Mouse (Mus musculus) kidney, embryonic 16.5 days (tissue): Measurements from ENCODE around the gene Myo6. TPM values are rescaled to one million over a fixed set of nuclear protein-coding genes. Genes with fewer than 3 reads are reported as not detected.

ENCODE experiments used
- ATAC-seq: fragments of 200-750 bp; cut with Nextera tagmentation; 2 replicates; pipeline ENCODE4 v1.8.0; 2017; ENCODE audit warnings: moderate TSS enrichment; ENCODE audit not compliant: low FRiP score, low TSS enrichment
- H3K27ac ChIP-seq: fragments of 300-500 bp; sonication (generic); 2 replicates; pipeline ENCODE4 v1.5.1; 2014; ENCODE audit warnings: low read length
- H3K27me3 ChIP-seq: fragments of 300-500 bp; sonication (generic); 2 replicates; pipeline ENCODE4 v1.6.1; 2014; ENCODE audit warnings: low read length, control low read depth, mixed read lengths; ENCODE audit not compliant: insufficient read depth
- H3K36me3 ChIP-seq: fragments of 300-500 bp; sonication (generic); 2 replicates; pipeline ENCODE4 v1.6.1; 2014; ENCODE audit warnings: low read length, control low read depth, mixed read lengths; ENCODE audit not compliant: insufficient read depth
- H3K4me1 ChIP-seq: fragments of 300-500 bp; sonication (generic); 2 replicates; pipeline ENCODE4 v1.6.1; 2014; ENCODE audit warnings: low read length, control low read depth, mixed read lengths; ENCODE audit not compliant: insufficient read depth
- H3K4me2 ChIP-seq: fragments of 300-500 bp; sonication (generic); replicated peaks from 2 replicates; pipeline ENCODE4 v1.6.1; 2014; ENCODE audit warnings: low read depth, low read length
- H3K4me3 ChIP-seq: fragments of 300-500 bp; sonication (generic); 2 replicates; pipeline ENCODE4 v1.5.1; 2014; ENCODE audit warnings: mild to moderate bottlenecking, low read length
- H3K9ac ChIP-seq: fragments of 300-500 bp; sonication (generic); replicated peaks from 2 replicates; pipeline ENCODE4 v1.6.1; 2014; ENCODE audit warnings: low read length
- H3K9me3 ChIP-seq: fragments of 300-500 bp; sonication (generic); 2 replicates; pipeline ENCODE4 v1.6.1; 2016; ENCODE audit warnings: low read length, control low read depth
- WGBS: fragments of 180-500 bp; shearing (Covaris S2); extraction: QIAGEN DNeasy Blood & Tissue Kit; methylation state at CpG from one replicate; pipeline ENCODE4 v1.1.7; 2014; 5-methylcytosine and 5-hydroxymethylcytosine counted together
- polyA plus RNA-seq: library from polyadenylated mRNA; unstranded; fragments of >200 nt; fragmentation: Nextera tagmentation; extraction: Ambion mirVana; gene quantifications from 2 replicates; pipeline ENCODE4 v1.2.1, GENCODE M21; 2015

The Myo6 gene
- polyA plus RNA-seq, 1 experiment from 2014 or later: 62.6 TPM

DNA sequence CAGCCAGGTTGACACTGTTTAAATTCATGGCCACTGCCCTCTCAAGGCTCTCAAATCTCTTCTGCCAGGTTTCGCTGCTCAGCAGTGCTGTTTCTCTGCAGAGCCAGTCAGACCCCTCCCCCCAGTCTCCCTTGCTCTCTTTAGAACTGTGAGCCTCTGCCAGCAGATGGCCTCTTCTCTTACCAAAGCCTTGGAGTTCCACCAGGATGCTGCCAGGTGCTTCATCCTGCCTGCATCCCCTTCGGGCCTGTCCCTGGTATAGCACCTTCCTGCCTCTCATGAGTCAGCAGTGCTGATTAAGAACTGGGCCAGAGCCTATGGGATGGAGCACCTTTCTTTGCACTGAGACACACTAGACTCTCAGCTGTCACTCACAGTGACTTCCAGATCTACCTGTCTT, 112.3 kb downstream of the Myo6 start:
- H3K27ac ChIP-seq: no peak overlapping the region
- H3K36me3 ChIP-seq: peaks cover 39% of the 10 kb centered on the region; the same call in 1 of the 2 replicates
- no peaks in the 10 kb centered on the region for H3K27me3 ChIP-seq
- 45% methylated on average over 2 of the region's 2 CpGs for WGBS
- H3K9ac ChIP-seq: no peak overlapping the region
- H3K4me1 ChIP-seq: no peaks in the 10 kb centered on the region
- H3K4me3 ChIP-seq: no peak overlapping the region
- H3K4me2 ChIP-seq: no peak overlapping the region
- ATAC-seq: no peak
- H3K9me3 ChIP-seq: no peaks in the 10 kb centered on the region

DNA sequence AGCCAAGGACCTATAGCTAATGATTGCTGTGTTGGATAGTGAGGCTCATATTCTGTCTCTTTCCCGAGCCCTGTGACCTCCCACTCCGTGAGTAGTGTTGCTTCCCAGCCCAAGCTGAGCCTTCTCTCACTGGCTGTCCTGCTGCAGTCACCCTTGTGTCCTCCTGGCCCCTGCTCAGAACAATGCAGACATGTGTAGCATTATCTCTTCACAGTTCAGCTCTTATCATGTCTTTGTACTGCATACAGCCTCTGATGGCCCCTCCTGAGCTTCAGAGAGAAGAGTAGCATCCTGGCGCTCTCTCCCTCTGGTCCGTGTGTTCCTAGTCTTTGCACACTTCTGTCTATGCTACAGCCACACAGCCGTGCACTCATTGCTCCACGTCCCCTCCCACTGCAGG, 112.9 kb downstream of the Myo6 start:
- no peaks in the 10 kb centered on the region for H3K27me3 ChIP-seq
- no peak overlapping the region for H3K4me2 ChIP-seq
- H3K27ac ChIP-seq: no peak overlapping the region
- no peak overlapping the region for H3K4me3 ChIP-seq
- WGBS: 80% methylated on average over 6 of the region's 6 CpGs
- no peaks in the 10 kb centered on the region for H3K4me1 ChIP-seq
- ATAC-seq: no peak
- H3K9me3 ChIP-seq: no peaks in the 10 kb centered on the region
- no peak overlapping the region for H3K9ac ChIP-seq
- peaks cover 38% of the 10 kb centered on the region; the same call in 1 of the 2 replicates for H3K36me3 ChIP-seq

DNA sequence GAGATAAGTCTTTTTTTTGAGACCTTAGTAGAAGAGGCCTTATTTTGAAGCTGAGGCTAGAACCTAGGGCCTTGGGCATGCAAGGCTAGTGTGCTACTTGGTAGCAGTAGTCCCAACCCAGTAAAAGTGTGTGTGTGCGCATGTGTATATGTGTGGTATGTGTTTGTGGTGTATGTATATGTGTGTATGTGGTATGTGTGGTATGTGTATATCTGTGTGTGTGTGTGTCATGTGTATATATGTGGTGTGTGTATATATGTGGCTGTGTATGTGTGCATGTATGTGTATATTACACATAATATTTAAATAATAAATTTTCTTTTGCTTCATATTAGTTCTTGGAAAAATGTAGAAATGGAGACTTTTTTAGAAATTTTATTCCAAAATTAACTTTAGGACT, 115.9 kb downstream of the Myo6 start:
- H3K4me2 ChIP-seq: no peak overlapping the region
- no peak overlapping the region for H3K4me3 ChIP-seq
- H3K9ac ChIP-seq: no peak overlapping the region
- no peaks in the 10 kb centered on the region for H3K4me1 ChIP-seq
- peaks cover 38% of the 10 kb centered on the region for H3K36me3 ChIP-seq
- no peaks in the 10 kb centered on the region for H3K27me3 ChIP-seq
- ATAC-seq: no peak
- WGBS: 97% methylated on average over 1 of the region's 1 CpGs
- H3K27ac ChIP-seq: no peak overlapping the region
- peaks cover 3% of the 10 kb centered on the region; the same call in 1 of the 2 replicates for H3K9me3 ChIP-seq

DNA sequence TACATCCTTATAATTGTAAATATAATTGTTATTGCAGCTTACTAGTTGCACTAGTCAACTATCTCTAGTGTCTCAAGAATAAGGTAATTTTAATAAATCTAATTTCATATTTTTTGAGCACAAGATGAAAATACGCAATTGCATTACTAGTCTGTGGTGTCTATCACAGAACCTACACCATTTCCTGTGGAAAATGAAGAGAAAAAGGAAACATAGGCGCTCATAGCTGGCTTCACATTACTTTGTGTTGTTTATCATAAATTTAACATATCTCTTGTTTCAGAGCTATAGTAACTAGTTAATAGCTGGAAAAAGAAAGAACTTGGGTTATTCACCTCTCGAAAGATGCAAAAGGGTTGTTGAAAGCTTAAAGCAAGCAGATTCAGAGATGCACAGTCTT, 117.6 kb downstream of the Myo6 start:
- H3K4me1 ChIP-seq: no peaks in the 10 kb centered on the region
- no peak overlapping the region for H3K4me2 ChIP-seq
- no peak overlapping the region for H3K27ac ChIP-seq
- H3K9ac ChIP-seq: no peak overlapping the region
- H3K9me3 ChIP-seq: peaks cover 3% of the 10 kb centered on the region; the same call in 1 of the 2 replicates
- H3K4me3 ChIP-seq: no peak overlapping the region
- peaks cover 34% of the 10 kb centered on the region for H3K36me3 ChIP-seq
- no peak for ATAC-seq
- H3K27me3 ChIP-seq: no peaks in the 10 kb centered on the region
- WGBS: 95% methylated on average over 3 of the region's 3 CpGs

DNA sequence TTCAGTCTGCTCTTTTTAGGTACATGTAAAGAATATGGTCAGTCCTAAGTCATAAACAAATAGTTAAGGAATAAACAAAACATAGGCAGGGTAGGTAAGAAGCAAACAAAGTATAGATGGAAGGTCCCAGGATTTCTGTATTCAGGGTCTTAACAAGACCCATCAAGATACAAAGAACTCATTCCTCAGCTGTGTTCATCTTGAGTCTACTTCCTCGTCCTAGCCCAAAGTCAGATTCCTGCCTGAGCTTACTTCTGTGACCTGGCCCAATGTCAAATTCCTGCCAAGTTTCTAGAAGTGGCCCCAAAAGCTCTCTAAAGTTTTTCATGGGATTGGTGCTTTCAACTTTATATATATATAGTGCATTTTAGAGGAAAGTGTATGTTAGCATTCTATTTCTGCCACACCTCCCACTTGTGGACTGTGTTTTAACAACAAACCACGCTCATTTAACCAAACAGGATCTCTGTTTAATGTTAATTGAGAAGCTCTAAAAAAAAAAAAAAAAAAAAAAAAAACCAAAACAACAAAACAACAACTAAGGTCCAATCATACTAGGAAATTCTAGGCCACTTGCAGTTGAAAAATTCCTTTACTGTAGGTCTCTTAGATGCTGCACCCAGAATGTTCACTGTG, 119.8 kb downstream of the Myo6 start:
- Histone ChIP-seq H3K9ac (no peak overlapping the region), H3K4me2 (no peak overlapping the region), H3K9me3 (peaks cover 3% of the 10 kb centered on the region; the same call in 1 of the 2 replicates), H3K27me3 (no peaks in the 10 kb centered on the region), H3K27ac (no peak overlapping the region), H3K36me3 (peaks cover 44% of the 10 kb centered on the region), H3K4me3 (no peak overlapping the region), H3K4me1 (no peaks in the 10 kb centered on the region)
- no peak for ATAC-seq
- 88% methylated on average over 2 of the region's 2 CpGs for WGBS

DNA sequence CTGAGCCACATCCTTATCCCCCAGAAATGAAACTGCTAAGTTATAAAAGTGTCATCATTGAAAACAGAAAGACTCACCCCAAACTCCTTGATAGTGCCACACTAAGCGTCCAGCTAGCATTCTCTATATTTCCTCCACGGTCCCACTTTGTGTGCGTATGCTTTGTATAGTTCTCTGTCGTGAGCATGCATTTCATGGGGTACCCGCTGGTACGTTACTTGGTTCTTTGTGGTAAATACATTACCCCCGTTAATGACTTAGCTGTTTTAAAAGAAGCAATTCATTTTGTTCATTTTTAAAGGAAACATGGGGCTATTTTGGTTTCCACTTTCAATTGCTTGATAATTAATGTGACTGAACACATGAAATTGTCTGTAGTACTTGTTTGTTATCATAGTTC, 122.0 kb downstream of the Myo6 start:
- 93% methylated on average over 7 of the region's 7 CpGs for WGBS
- Histone ChIP-seq H3K4me2 (no peak overlapping the region), H3K9me3 (peaks cover 4% of the 10 kb centered on the region; the same call in 1 of the 2 replicates), H3K27me3 (no peaks in the 10 kb centered on the region), H3K4me1 (no peaks in the 10 kb centered on the region), H3K27ac (no peak overlapping the region), H3K9ac (no peak overlapping the region), H3K36me3 (peaks cover 50% of the 10 kb centered on the region), H3K4me3 (no peak overlapping the region)
- no peak for ATAC-seq

DNA sequence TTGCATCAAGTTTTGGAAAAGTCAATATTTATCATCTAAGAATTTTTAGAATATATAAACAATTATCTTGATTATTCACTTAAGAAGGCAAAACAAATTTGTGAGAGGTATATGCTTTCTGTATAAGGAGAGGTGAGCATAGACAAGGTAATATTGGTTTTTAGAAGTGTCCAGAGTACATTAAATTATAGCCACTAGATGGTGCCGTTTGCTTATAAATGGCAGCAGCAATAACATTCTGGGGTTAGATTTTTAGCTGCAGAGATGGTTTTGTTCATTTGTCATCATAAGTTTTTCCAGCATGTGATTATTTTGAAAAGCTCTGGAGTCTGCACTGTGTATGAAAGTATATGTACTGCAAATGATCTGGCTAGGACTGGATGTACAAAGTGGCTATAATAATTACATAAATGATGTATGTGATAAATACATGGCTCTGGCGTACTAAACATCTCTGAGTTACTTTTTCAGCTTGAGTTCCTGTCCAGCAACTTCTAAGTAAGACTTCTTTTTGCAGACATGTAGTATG, 128.3 kb downstream of the Myo6 start:
- WGBS: 63% methylated on average over 2 of the region's 2 CpGs
- no peak for ATAC-seq
- no peaks in the 10 kb centered on the region for H3K27me3 ChIP-seq
- H3K4me3 ChIP-seq: no peak overlapping the region
- H3K27ac ChIP-seq: no peak overlapping the region
- H3K36me3 ChIP-seq: peaks cover 34% of the 10 kb centered on the region
- no peak overlapping the region for H3K9ac ChIP-seq
- peaks cover 3% of the 10 kb centered on the region; the same call in 1 of the 2 replicates for H3K9me3 ChIP-seq
- H3K4me2 ChIP-seq: no peak overlapping the region
- no peaks in the 10 kb centered on the region for H3K4me1 ChIP-seq

DNA sequence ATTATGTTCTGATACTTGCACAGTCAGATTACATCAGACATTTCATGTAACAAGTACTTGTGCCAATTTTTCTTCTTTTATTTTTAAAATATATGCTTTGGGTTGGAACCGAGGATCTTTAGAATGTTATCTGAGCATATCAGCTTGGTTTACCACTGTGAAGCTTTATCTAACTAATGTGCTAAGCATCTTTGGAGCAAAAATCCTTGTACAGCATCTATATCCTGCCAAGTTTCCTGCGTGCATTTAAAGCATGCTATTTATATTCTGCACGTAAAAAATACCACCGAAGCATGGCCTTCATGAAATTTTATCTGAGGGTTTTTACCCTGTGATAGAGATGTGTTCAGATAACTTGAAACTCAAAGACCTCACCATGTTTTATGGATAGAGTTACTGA, 131.3 kb downstream of the Myo6 start:
- WGBS: 66% methylated on average over 4 of the region's 4 CpGs
- H3K4me2 ChIP-seq: no peak overlapping the region
- H3K4me1 ChIP-seq: no peaks in the 10 kb centered on the region
- H3K27ac ChIP-seq: no peak overlapping the region
- no peak overlapping the region for H3K9ac ChIP-seq
- H3K27me3 ChIP-seq: no peaks in the 10 kb centered on the region
- peaks cover 3% of the 10 kb centered on the region; the same call in 1 of the 2 replicates for H3K9me3 ChIP-seq
- peaks cover 17% of the 10 kb centered on the region; the same call in 1 of the 2 replicates for H3K36me3 ChIP-seq
- ATAC-seq: no peak
- no peak overlapping the region for H3K4me3 ChIP-seq

DNA sequence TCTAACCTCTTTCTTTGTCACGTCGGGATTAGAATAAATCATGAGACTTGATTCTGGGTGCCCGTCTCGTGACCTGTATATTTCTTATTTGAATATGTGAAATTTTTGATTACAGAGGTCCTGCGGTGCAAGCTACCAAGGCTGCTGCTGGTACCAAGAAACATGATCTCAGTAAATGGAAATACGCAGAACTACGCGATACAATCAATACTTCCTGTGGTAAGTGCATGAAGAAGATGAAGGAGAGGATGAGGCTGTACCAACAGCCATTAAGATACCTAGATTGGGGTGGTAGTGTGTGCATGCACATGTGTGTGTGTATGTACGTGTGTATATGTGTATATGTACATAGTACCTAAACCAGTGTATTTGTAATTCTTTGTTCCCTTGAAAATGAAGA, 134.2 kb downstream of the Myo6 start:
- Histone ChIP-seq H3K4me2 (no peak overlapping the region), H3K36me3 (peaks cover 14% of the 10 kb centered on the region; the same call in 1 of the 2 replicates), H3K9me3 (no peaks in the 10 kb centered on the region), H3K27me3 (no peaks in the 10 kb centered on the region), H3K27ac (no peak overlapping the region), H3K4me3 (no peak overlapping the region), H3K9ac (no peak overlapping the region), H3K4me1 (no peaks in the 10 kb centered on the region)
- 93% methylated on average over 9 of the region's 9 CpGs for WGBS
- no peak for ATAC-seq

DNA sequence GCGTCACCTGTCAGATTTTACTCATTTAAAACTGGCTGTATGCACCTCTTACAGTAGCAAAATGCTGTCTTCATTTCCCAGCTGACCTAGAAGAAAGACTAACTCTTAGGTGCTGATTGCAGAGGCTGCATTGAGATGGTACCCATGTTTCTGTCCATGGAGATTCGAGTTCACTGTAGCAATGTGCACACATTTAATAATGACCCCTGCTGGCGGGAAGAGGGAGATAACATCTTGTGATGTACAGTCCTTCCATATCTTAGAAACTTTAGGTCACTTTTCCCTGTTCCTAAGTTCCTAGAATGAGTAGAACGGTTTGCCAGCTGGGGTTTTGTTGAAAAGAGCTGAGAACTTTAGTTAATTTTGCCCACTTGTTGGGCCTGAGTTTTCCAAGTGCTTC, 138.7 kb downstream of the Myo6 start:
- ATAC-seq: no peak
- Histone ChIP-seq H3K9ac (no peak overlapping the region), H3K4me3 (no peak overlapping the region), H3K36me3 (peaks cover 30% of the 10 kb centered on the region; the same call in 1 of the 2 replicates), H3K4me1 (no peaks in the 10 kb centered on the region), H3K4me2 (no peak overlapping the region), H3K27ac (no peak overlapping the region), H3K9me3 (no peaks in the 10 kb centered on the region), H3K27me3 (no peaks in the 10 kb centered on the region)
- WGBS: 70% methylated on average over 4 of the region's 4 CpGs
